Mouse (Mus musculus) A20 (cell line): Measurements from ENCODE around the gene Pla2g4f.
A peak's percentile ranks its signal among the peaks of the same experiment; 100 is the strongest.

Experiments
- DNase-seq: peaks from one replicate; pipeline ENCODE4 v3.0.0-alpha.2; 2011; ENCODE audit warnings: low read depth, low spot score

The Pla2g4f gene

DNA sequence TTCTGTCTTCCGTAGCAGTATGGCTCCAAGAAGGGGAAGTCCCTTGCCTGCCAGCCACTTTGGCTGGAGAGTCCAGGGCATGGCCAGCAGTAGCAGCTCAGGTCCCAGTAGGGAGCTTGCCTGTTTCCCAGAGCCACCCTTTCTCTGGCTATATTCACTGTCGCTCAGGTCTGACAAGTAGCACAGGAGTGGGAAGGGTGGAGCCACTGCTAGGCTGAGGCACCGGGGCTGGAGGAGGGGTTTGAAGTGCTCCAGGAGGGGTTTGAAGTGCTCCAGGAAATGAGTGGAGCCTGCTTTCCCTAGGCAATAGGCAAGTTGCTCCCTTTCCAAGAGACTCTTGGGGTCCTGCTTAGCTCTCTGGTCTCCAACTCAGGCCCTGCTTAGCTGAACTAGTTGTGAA lies at the start of gene Pla2g4f:
TSS of gene Pla2g4f (minus strand) at position 190 of the 400 bp plus-strand sequence.
- DNase-seq, result no peak

DNA sequence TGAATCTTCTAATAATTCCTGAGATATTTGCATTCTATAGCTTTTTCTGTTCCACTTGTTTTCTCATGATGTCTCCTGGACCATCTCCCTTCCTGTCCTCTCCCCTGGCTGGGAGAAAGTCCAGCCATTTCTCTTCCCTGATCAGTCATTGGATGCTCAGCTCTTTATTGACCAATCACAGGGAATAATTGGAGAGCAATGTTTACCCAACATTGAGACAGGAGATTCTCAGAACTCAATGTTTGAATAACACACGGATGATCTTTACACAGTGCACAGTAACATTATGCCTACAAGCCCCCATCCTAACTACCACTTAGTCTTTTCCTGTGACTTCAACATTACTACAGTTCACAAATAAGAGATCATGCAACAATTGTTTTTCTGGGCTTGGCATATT lies 46.5 kb upstream of the Pla2g4f start:
- DNase-seq, result no peak

DNA sequence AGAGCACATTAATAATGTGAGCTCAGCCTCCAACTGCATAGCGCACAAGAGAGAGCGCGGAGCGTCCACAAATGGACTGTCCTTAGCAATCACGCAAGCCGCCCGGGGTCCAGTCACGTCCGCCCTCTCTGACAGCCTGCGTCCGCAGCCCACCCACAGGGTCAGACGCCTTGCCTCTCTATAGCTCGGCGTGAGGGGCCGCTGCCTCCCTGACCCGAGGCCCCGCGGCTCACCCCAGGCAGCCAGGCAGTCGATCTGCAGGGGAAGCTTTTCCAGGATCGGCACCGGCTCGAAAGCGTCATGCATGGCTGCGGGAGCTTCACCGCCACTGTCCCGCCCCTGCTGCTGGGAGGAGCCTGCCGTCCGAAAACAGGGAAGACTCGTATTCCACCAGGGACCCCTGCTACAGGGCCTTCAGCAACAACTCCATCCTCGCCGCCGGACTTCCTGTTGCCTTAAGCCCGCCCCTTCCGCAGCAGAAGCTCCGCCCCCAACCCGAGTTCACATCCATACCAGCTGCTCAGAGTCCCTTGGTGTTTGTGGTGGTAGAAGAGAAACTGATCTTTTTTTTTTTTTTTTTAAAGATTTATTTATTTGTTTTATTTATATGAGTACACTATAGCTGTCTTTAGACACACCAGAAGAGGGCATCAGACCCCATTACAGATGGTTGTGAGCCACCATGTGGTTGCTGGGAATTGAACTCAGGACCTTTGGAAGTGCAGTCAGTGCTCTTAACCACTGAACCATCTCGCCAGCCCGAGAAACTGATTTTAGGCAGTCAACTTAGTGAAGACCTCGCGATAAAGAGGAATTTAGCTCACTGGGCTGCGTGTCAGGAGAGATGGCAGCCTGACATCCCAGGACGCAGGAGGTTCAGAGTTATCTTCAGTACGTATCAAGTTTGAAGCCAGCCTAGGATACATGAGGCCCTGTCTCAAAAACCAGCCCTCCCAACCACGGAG lies 39.0 kb upstream of the Pla2g4f start, which contains the start of gene Vps39:
TSS of gene Vps39 (minus strand) at position 456 of the 965 bp plus-strand sequence.
- peak; percentile 91 for DNase-seq

DNA sequence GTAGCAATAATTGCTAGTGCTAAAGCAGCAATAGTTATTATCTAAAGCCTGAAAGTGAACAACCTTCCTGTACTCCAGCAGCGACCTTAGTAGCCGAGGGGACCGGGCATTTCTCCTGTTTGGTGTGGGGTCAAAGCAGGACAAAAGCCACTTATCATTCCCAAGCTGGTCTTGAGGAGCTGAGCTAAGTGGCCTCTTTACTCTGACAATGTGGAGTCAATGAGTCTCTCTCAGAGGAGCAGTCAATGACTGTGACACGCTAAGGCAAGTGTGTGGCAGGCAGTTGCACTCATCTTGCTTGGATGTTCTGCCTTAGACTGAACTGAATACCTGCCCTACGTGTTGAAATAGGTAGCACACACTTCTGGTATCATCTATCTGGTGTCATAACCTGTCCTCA lies 37.4 kb upstream of the Pla2g4f start:
- DNase-seq, result no peak

DNA sequence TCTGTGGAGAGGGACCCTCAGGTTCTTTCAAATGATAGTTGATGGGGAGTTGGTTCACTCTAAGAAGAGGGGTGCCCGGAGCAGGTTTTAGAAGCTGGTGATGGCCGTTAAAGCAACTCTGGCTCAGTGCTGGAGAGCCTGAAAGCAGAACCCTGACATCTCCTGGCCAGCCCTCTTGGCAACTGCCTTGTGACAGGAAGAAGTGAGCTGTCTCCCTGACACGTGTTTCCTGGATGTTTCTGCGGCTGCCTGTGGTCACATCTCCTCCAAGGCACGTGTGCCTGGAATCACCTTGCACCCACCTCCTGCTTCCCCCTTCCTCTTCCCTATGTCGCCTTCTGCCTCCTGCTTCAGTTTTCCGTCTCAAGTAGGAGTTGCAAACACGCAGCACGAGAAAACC lies 34.2 kb upstream of the Pla2g4f start:
- no peak for DNase-seq

DNA sequence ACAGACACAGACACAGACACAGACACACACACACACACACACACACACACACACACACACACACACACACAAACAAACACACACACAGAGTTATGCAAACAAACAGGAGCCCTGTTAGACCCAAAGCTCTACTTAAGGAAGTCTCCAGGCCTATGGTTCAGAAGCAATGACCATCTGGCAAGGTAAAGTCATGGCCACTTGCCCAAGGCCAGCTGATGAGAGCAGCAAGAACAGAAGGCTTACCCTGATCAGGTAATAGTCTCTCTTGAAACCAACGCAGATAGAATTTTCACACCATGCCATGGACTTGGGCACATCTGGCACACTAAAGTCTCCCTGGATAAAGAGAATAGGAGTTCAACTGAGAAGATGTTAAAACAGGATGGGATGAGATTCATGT lies 27.8 kb upstream of the Pla2g4f start:
- no peak for DNase-seq

DNA sequence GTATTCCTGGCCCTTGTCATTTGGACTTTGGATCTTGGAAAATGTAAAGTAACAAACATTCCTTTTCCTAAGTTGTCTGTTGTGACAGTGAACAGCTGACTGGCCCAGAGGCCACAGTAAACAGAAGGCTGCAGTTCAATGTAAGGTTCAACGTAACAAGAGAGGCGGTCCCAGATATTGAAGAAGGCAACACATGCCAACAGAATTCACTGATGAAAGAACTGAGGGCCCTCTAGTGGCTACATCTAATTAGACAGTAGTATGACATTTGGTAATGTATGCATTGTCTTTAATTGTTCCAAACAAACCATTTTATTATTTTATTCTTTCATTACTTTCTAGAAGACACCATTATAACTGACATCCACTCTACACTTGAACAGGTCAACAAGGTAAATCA lies 23.9 kb upstream of the Pla2g4f start:
- DNase-seq, result peak; percentile 15

DNA sequence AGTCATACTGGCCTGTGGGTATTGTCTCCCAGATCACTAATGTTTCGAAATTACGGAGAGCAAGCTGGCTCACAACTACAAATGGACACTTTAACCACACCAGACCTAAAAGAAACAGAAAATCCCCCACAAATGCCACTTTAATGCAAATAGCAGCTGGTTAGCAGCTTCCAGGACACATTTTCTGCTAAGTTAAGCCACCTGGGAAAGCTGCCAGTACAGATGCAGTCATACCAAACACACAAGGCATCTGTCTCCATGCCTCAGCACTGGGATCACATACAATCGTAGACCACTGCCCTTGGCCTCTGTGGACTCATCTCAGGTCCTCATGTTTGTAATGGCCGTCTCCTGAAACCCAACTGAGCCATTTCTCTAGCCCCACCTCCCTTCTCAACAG lies 17.6 kb upstream of the Pla2g4f start:
- DNase-seq, result no peak

DNA sequence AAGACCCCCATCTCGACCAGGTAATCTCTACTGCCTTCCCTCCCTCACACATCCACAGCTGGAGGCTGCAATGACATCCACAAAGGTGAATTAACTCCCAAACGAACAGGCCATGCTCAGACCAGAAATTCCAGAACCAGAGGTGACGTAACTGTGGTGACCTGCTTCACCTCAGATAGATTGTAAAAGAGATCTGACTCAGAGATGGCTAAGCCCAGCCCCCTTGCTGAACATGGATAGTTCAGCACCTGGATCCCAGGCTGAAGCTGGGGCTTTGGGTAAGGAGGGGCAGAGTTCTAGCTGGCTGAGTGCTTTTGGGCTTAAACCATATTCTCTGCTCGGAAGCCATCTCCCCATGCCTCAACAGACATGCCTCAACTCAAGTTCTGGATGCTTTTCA lies 1.1 kb upstream of the Pla2g4f start:
- no peak for DNase-seq

DNA sequence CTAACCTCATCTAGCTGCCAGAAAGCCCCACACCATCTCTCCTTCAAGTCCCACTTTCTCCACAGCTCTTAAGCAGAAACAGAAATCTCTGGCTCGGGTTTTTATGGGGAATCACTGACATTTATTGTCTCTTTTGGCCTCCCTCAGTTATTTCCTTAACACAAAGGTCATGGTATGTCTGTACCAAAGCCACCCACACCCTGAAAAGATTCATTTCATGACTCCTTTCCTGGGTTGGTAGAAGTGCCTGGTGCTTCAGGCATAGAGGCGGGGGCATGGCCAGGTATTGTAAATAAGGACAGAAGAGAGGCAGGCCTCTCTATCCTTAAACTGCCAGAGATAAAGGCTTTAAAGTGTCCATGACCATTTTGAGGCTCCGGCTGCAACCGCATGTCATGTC lies 522 bp upstream of the Pla2g4f start:
- no peak for DNase-seq

DNA sequence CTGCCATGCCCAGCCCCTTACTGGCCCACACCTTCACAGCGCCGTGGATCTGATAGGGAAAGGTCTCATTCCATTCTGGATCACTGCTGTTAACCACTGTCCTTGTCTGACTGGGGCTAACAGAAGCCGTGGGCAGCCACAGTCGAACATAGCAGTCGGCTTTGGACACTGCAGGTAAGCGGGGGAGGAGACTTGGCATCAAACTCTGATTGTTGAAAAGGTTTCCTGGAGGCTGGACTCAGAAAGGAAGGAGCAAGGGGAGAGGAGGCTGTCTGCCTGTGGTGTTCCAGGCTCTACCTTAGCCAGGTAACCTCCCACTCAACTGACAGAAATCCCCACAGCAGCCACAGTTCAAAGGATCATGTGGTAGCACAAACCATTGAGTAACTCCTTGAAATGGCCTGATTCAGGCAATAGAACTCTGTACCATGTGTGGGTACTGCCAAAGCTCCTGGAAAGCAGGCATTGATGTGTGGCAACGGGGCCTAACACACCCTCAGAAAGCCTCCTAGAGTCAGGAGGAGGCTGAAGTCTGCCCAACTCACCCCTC lies 1.6 kb downstream of the Pla2g4f start:
- no peak for DNase-seq

DNA sequence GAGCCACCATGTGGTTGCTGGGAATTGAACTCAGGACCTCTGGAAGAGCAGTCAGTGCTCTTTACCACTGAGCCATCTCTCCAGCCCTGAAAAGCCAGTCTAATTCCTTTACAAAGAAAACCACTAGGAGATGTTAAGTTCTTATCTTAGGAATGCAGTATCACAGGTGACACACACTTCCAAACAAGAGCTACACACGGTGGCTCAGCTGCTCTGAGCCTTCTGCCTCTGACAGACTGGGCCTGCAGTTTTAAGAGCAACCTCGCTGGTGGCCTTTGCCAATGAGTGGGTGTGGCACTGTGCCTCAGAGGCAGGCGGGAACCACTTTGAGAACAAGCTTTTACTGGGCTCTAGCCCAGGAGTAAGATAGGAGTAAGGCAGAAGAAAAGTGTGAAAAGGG lies 9.9 kb downstream of the Pla2g4f start:
- DNase-seq, result no peak

DNA sequence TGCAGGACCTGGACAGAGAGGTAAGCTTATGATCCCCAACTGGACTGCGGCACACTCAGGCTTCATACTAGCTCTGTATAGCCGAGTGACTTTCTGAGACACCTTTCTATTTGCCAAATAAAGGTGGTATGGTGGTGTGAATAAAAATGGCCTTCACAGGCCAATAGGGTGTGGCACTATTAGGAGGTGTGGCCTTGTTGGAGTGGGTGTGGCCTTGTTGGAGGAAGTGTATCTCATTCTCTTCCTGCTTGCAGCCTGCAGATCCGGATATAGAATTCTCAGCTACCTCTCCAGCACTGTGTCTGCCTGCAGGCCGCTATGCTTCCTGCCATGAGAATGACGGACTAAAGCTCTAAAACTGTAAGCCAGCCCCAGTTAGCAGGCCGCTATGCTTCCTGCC lies 12.9 kb downstream of the Pla2g4f start:
- DNase-seq, result peak; percentile 78

DNA sequence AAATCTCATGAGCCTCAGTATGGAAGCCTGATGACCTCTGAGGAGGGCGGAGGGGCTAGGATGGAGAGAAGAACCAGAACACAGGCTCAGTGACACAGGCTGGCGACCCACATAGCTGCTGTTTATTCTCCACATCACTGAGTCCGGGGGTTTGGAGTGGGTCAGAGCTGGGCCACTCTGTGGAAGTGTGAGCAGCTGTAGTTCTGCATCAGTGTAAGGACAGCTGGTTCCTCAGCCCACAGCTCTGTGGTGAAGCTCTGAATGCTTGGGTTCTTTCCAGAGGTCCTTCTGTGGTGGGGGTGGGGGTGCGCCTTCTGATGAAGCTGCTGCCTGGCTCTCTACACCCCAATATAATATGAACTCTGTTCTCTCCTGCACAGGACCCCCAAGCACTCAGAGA lies 14.1 kb downstream of the Pla2g4f start:
- no peak for DNase-seq

DNA sequence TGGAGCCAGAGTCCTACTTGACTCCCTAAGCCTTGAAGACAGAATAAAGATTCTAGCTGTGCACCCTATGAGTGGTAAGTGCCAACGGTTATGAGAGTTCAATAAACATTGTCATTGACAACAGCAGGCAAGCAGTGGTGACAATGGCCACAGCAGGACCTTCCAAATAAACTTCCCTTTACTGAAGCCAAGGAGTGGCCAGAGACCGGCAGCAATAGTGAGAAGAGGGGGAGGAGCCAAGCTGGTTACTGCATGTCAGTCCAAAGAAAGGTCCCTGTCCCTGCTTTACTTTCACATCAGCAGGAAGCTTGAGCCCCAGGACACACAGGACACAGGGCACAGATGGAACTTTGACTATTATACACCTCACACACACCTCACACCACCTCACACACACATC lies 17.8 kb downstream of the Pla2g4f start:
- DNase-seq, result no peak

DNA sequence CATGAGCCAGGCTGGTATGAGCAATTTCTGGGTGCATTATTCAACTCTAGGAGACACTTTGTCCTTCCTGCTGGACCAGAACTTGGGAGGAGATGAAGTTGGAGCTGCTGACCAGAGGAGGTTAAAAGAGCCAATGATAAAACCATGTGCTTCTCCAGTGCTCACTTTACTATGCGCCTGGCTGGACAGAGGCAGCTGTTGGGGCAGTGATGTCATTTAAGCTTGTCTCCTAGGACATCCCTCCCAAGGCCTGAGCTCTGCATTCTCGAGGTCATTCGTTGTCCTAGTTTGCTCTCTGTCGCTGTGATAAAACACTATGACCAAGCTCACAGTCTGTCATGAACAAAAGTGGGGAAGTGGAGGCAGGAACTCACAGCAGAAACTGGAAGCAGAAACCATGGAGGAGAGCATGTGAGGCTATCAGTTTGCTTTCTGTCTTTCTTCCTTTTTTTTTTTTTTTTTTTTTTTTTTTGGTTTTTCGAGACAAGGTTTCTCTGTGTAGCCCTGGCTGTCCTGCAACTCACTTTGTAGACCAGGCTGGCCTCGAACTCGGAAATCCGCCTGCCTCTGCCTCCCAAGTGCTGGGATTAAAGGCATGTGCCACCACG lies 22.4 kb downstream of the Pla2g4f start:
- peak; percentile 19 for DNase-seq

DNA sequence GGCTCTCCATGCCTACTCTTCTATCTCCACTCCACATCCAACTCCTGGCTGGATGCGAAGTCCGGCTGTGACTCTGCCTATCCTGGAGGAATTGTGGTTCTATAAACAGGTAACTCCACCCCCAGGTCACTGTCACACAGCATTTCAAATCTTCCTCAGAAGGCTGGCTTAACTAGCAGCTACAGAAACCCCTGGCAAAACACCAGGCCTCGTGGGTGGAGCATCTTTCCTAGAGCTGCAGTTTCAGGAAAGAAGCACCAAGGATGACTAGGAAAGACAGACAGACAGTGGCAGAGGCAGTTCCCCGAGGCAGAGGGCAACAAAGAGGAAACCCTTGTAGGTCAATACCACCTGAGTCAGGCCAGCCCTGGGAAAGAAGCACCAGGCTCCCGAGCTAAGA lies 25.0 kb downstream of the Pla2g4f start, which contains the start of gene Pla2g4d:
TSS of gene Pla2g4d (minus strand) at position 203 of the 400 bp plus-strand sequence.
- no peak for DNase-seq

DNA sequence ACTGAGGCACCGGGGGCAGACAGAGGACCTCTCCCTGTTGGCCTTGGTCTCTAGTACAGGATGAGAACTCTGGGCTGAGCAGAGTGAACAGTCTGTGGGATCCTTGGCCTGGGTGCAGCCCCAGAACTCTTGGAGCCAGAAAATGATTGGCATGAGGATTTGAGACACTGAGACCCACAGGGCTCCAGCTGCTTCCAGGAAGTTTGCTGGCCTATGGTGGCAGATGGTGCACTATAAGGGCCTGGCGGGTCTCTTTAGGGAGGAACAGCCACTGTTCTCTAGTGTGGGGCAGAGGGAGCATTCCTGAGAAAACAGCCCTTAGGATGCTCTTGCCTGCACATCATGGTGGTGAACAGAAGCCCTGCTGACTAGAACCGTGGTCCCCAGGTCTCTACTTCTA lies 25.6 kb downstream of the Pla2g4f start:
- no peak for DNase-seq

DNA sequence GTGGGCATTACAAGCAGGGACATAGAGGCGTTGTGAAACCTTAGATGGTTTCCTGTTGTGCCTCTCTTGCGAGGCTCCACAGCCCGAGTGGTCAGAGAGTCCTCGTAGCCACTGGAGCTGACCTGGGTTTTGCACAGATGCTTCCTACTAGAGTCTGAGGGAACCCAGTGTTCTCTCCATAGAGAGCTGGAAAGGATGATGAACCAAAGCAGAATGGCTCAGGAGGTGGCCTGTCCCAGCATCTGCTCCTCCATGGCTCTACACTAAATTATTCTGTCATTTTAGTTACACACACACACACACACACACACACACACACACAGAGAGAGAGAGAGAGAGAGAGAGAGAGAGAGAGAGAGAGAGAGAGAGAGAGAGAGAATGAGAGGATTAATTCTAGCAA lies 28.3 kb downstream of the Pla2g4f start:
- DNase-seq, result no peak

DNA sequence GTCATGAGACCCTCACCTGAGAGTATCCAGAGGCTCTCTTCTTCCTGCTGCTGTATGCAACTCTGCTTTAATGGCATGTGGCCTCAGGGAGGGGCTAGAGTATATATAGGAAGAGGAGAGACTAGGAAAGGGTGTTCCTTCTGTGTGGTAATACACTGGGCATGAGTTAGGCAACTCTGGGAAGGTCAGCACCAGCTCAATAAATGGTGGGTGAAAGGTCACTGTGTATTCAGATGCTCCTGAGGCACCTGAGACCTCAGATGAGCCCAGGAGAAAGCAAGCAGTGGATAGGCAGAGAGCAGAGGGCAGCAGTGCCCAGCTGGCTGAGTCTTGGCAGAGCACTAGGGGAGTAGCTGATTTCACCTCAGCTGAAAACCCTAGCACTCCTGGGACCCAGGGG lies 29.3 kb downstream of the Pla2g4f start:
- no peak for DNase-seq

DNA sequence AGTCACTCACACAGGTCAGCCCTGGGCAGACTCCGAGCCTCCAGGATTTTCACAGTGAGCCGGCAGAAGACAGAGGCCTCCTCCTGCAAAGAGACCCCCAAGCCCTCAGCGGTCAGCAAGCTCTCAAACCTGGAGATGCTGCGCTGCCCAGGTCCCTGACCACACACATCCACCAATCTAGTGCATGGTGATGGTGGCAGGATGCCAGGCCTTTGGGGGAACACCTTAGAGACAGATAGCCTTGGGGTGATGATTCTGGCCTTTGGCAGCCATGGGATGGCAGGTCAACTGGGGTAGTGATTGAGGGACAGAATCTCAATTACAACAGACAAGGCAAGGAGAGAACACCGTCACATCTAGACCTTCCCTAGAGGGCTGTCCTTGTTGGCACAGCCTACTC lies 29.9 kb downstream of the Pla2g4f start:
- no peak for DNase-seq

DNA sequence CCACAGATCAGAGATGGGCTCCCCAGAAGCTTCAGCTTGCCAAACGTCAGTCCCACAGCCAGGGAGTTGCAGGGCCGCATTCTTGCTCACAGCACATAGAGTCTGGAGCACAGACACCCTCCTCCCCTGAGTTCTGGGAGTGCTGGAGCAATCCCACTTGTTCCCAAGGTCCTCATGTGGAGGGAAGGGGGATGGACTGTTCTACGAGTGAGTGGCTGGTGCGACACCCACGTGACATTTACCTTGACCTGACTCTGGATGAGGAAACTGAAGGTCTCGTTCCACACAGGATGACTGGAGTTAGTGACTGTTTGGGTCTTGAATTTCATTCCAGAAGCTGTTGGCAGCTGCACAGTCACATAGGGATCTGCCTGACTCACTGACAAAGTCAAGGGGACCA lies 30.4 kb downstream of the Pla2g4f start:
- no peak for DNase-seq

DNA sequence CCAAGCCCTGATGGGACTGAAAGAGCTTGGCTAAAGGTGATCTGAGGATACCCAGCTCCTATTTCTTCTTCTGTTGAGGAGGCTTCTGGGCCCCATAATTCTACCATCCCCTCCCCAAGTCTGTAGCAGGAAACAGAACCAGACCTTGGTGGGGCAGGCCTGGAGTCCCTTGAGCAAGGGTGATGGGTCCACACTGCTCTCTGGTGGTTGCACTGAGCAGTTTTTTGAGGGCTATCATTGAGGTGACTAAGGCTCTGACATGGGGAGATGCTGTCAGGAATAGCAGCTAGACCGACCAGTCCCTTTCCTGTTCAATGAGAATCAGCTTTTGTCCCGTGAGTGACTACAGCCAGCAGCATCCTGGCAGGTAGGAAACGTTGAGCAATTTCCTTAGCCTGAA lies 32.7 kb downstream of the Pla2g4f start:
- peak; percentile 32 for DNase-seq
